Mouse (Mus musculus): ENCODE measurements around the gene Fam206a.

GRCm38 (mm10) chr4:56757693-56758092 is 44.5 kb upstream of the Fam206a start:
- no peak for TF ChIP-seq CTCF (IDR thresholded peaks at IDR 0.05; ENCODE audit: low read depth, low read length)
- no peak for TF ChIP-seq POLR2A (IDR thresholded peaks at IDR 0.05; ENCODE audit: borderline replicate concordance, low read depth, low read length)

Measured in bone marrow macrophage, adult 2 months (primary cell).